Mouse (Mus musculus) myocyte (in vitro differentiated cells): ENCODE data around the gene Thap7.

Experiments used
- CEBPB ChIP-seq: IDR thresholded peaks from 2 replicates; pipeline ENCODE4 v1.6.1; 2011; ENCODE audit warnings: mild to moderate bottlenecking, moderate library complexity; ENCODE audit not compliant: poor library complexity, insufficient read depth, severe bottlenecking
- E2F4 ChIP-seq: IDR thresholded peaks from one replicate; pipeline ENCODE4 v1.6.1; 2011; ENCODE audit warnings: mild to moderate bottlenecking, control low read depth, moderate library complexity; ENCODE audit not compliant: insufficient read depth
- MAX ChIP-seq: IDR thresholded peaks from one replicate; pipeline ENCODE4 v1.6.1; 2011; ENCODE audit warnings: low read depth, mild to moderate bottlenecking, control low read depth
- MYOD1 ChIP-seq, 3 experiments: IDR thresholded peaks; one replicate each; pipeline ENCODE4 v1.6.1; 2011; ENCODE audit warnings: control low read depth in 2 of 3, low read depth in 2 of 3, mild to moderate bottlenecking in 2 of 3, moderate library complexity in 1 of 3; ENCODE audit not compliant: insufficient read length in 2 of 3, control insufficient read depth in 1 of 3
- POLR2A ChIP-seq: IDR thresholded peaks from one replicate; pipeline ENCODE4 v1.6.1; 2011; ENCODE audit warnings: low read depth, mild to moderate bottlenecking, control low read depth, moderate library complexity; ENCODE audit not compliant: insufficient read length
- POLR2AphosphoS2 ChIP-seq: IDR thresholded peaks from one replicate; pipeline ENCODE4 v1.6.1; 2011; ENCODE audit warnings: low read depth, control low read depth; ENCODE audit not compliant: insufficient read length
- REST ChIP-seq: IDR thresholded peaks from one replicate; pipeline ENCODE4 v1.6.1; 2011; ENCODE audit warnings: mild to moderate bottlenecking, control low read depth, moderate library complexity; ENCODE audit not compliant: insufficient read depth, insufficient read length
- TCF12 ChIP-seq: IDR thresholded peaks from one replicate; pipeline ENCODE4 v1.6.1; 2011; ENCODE audit warnings: mild to moderate bottlenecking, control low read depth; ENCODE audit not compliant: poor library complexity, insufficient read depth, severe bottlenecking
- TCF3 ChIP-seq: IDR thresholded peaks from one replicate; pipeline ENCODE4 v1.6.1; 2011; ENCODE audit warnings: low read depth, control low read depth; ENCODE audit not compliant: insufficient read length
- USF1 ChIP-seq: IDR thresholded peaks from one replicate; pipeline ENCODE4 v1.6.1; 2011; ENCODE audit warnings: low read depth, mild to moderate bottlenecking, control low read depth, moderate library complexity

DNA sequence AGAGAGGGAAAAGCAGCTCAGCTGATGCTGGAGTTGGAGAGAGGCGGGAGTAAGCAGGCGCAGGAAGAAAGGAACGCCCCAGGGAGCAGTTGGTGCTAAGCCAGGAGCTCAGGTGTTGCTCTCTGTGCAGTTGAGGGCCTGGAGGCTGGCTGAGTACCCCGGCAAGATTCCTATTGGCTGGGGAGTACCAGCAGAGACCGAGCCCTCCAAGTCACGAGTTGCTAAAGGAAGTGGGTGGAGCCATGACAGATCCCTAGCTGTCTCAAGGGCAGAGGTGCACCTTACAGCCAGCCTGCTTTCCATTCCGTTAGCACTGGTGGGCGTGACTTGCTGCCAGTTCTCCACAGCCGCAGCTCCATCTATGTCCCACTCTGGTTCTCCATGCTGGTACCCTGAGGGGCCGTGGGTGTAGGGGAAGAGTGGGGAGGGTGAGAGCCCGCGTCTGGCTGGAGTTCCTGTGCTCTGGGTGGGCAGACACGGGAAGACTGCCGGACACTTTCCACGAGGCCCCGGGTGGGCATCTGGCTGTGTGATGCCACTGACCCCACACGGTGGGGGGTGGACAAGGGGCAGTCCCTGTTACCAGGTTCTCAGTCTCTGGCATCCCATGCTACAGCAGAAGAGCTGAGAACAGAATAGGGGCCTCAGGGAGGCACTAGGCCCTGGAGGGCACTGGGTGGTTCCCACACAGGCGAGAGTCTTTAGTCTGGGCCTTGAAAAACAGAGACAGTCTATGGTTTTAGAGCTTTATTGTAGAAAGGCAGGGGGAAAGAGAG is 23.2 kb upstream of the Thap7 start:
- TF ChIP-seq MAX, result no peak
- TF ChIP-seq POLR2A, result no peak
- TF ChIP-seq MYOD1 (IDR thresholded peaks at IDR 0.05; ENCODE audit: control insufficient read depth in 1 of 3, insufficient read length in 2 of 3, low read depth in 2 of 3), result no peak
- TF ChIP-seq REST, result no peak
- no peak for TF ChIP-seq TCF12
- TF ChIP-seq E2F4, result no peak
- no peak for TF ChIP-seq POLR2AphosphoS2
- TF ChIP-seq USF1, result no peak
- TF ChIP-seq TCF3, result no peak
- TF ChIP-seq CEBPB, result no peak
